Mouse (Mus musculus) intestine, embryonic 16.5 days (tissue): ENCODE measurements at regions not wholly inside any gene's neighbourhood (a gene's known extent, or its start where the extent isn't known, plus 50 kb on each side); places are given as distances from the start of the nearest gene placed in this dataset.
"Not testable (repeated sequence)": the region's sequence is repeated elsewhere in the genome, so short reads cannot be mapped to it uniquely, and the experiment has no call there.

Experiments used
- ATAC-seq: fragments of 200-750 bp; cut with Nextera tagmentation; 2 replicates; pipeline ENCODE4 v1.8.0; 2017; ENCODE audit warnings: moderate TSS enrichment, moderate library complexity
- H3K27ac ChIP-seq: fragments of 300-500 bp; sonication (generic); 2 replicates; pipeline ENCODE4 v1.5.1; 2014; ENCODE audit warnings: mild to moderate bottlenecking, low read length
- H3K27me3 ChIP-seq: fragments of 300-500 bp; sonication (generic); replicated peaks from 2 replicates; pipeline ENCODE4 v1.6.1; 2014; ENCODE audit warnings: low read length, control low read depth, mixed read lengths; ENCODE audit not compliant: control insufficient read depth, insufficient read depth
- H3K36me3 ChIP-seq: fragments of 300-500 bp; sonication (generic); 2 replicates; pipeline ENCODE4 v1.6.1; 2014; ENCODE audit warnings: low read length, control low read depth; ENCODE audit not compliant: control insufficient read depth, insufficient read depth
- H3K4me1 ChIP-seq: fragments of 300-500 bp; sonication (generic); 2 replicates; pipeline ENCODE4 v1.6.1; 2014; ENCODE audit warnings: low read length, control low read depth, mixed read lengths; ENCODE audit not compliant: control insufficient read depth, insufficient read depth
- H3K4me2 ChIP-seq: fragments of 300-500 bp; sonication (generic); 2 replicates; pipeline ENCODE4 v1.6.1; 2014; ENCODE audit warnings: low read depth, low read length, control low read depth
- H3K4me3 ChIP-seq: fragments of 300-500 bp; sonication (generic); 2 replicates; pipeline ENCODE4 v1.5.1; 2014; ENCODE audit warnings: mild to moderate bottlenecking, low read length
- H3K9ac ChIP-seq: fragments of 300-500 bp; sonication (generic); 2 replicates; pipeline ENCODE4 v1.6.1; 2014; ENCODE audit warnings: low read depth, low read length
- H3K9me3 ChIP-seq: fragments of 300-500 bp; sonication (generic); 2 replicates; pipeline ENCODE4 v1.6.1; 2016; ENCODE audit warnings: low read length, control low read depth; ENCODE audit not compliant: control insufficient read depth
- WGBS: fragments of 180-500 bp; shearing (Covaris S2); extraction: QIAGEN DNeasy Blood & Tissue Kit; methylation state at CpG from one replicate; pipeline ENCODE4 v1.1.7; 2014; 5-methylcytosine and 5-hydroxymethylcytosine counted together

DNA sequence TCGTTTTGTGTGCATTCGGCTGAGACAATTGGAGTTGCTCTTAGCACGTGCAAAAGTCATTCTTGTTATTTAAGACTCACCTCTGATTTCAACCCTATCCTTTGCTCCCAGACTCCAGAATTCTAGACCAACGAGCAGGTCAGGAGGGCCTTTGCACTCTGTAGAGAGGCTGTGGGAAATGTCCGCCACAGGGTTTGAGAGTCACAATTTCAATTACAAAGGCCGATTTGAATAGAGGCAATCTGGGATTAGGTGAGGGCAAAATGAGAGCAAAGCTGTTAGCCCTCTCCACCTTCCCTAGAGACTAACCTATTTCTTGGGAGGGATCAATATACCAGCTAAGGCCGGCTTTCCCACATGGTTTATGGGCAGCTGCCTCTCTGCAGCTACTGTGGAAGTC lies 370.9 kb downstream of the Kif2b start:
- 61% methylated on average over 7 of the region's 7 CpGs for WGBS
- no peaks in the 10 kb centered on the region for H3K27me3 ChIP-seq
- H3K9me3 ChIP-seq = no peaks in the 10 kb centered on the region
- no peak overlapping the region for H3K4me2 ChIP-seq
- H3K4me1 ChIP-seq = peaks cover 2% of the 10 kb centered on the region; the same call in 1 of the 2 replicates
- no peak overlapping the region for H3K27ac ChIP-seq
- H3K4me3 ChIP-seq = no peak overlapping the region
- H3K9ac ChIP-seq = no peak overlapping the region
- no peaks in the 10 kb centered on the region for H3K36me3 ChIP-seq
- no peak for ATAC-seq

DNA sequence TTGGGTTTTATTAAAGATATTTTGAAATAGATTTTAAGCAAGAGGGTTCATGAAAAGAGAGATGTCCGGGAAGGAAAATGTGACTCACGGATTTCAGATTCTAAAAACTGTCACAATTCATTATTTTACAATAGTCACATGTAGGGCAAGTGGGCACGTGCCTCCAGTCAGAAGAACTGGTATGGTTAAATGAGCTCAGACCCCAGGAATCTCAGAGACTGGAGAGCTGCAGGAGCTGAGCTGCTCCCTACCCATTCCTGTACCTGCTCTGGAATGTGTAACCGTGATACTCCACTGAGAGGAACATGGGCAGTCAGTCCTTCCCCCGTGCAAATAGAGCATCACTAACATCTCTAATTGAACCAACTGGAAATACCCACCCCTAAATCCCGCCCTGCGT lies 372.9 kb downstream of the Kif2b start:
- Histone ChIP-seq H3K36me3 (no peaks in the 10 kb centered on the region), H3K9ac (no peak overlapping the region), H3K9me3 (no peaks in the 10 kb centered on the region), H3K27ac (no peak overlapping the region), H3K4me2 (no peak overlapping the region), H3K4me3 (no peak overlapping the region), H3K27me3 (no peaks in the 10 kb centered on the region), H3K4me1 (peaks cover 2% of the 10 kb centered on the region; the same call in 1 of the 2 replicates)
- no peak for ATAC-seq
- WGBS = 48% methylated on average over 7 of the region's 7 CpGs

DNA sequence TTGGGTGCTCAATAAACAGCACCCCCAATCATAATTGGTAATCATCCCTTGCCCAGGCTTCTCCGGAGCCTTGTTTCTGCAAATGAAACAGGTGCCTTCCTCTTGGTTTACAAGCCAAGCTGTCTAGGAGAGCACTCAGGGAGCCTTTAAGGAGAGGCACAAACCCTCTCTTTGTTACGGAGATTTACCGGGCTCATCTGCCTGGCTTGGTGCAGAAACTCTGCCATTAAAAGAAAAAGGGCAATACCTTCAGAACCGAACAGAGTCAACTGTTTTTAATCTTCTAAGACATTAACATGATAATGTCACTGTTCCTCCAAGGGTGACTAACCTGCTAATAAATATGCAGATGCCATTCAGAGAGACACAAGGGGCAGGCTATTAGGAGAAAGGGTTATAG lies 380.5 kb downstream of the Kif2b start:
- WGBS = 27% methylated on average over 4 of the region's 4 CpGs
- Histone ChIP-seq H3K36me3 (no peaks in the 10 kb centered on the region), H3K27ac (no peak overlapping the region), H3K9ac (no peak overlapping the region), H3K9me3 (no peaks in the 10 kb centered on the region), H3K27me3 (no peaks in the 10 kb centered on the region), H3K4me2 (no peak overlapping the region), H3K4me3 (no peak overlapping the region), H3K4me1 (no peaks in the 10 kb centered on the region)
- ATAC-seq = no peak

DNA sequence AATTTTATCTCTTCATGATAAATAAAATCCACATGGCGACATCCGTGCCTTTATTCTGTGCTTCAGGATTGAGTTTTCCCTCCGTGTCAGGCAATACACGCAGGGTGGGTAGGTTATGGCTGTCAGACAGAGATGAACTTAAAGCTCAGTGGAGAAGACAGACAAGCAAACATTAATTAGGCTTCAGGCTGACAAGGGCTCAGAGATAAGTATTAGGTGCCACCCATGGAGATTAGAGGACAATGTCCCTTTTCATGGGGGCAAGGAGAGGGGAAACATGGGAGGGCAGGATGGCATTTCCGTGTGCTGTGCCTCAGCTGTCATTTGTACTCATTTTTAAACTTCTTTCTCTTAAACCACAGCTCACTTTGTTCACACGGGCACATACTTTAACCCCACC lies 381.0 kb downstream of the Kif2b start:
- Histone ChIP-seq H3K27me3 (no peaks in the 10 kb centered on the region), H3K4me2 (no peak overlapping the region), H3K36me3 (no peaks in the 10 kb centered on the region), H3K4me3 (no peak overlapping the region), H3K27ac (no peak overlapping the region), H3K9me3 (no peaks in the 10 kb centered on the region), H3K9ac (no peak overlapping the region), H3K4me1 (no peaks in the 10 kb centered on the region)
- WGBS = 37% methylated on average over 6 of the region's 6 CpGs
- ATAC-seq = no peak

DNA sequence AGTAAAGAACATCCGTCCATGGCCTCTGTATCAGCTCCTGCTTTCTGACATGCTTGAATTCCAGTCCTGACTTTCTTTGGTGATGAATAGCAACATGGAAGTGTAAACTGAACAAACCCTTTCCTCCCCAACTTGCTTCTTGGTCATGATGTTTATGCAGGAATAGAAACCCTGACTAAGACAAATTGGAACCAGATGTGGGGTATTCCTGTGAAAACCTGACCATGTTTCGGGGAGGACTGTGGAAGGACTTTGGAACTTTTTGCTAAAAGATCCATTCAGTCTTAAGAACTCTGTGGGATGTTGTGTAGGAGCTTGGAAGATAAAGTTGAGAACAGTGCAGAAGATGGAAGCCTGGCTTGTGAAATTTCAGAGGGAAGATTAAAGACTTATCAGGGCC lies 410.0 kb downstream of the Kif2b start:
- 61% methylated on average over 2 of the region's 2 CpGs for WGBS
- H3K27me3 ChIP-seq, H3K4me1 ChIP-seq, ATAC-seq, H3K9me3 ChIP-seq, H3K36me3 ChIP-seq, H3K4me3 ChIP-seq, H3K9ac ChIP-seq, H3K27ac ChIP-seq, H3K4me2 ChIP-seq: not testable (repeated sequence)

DNA sequence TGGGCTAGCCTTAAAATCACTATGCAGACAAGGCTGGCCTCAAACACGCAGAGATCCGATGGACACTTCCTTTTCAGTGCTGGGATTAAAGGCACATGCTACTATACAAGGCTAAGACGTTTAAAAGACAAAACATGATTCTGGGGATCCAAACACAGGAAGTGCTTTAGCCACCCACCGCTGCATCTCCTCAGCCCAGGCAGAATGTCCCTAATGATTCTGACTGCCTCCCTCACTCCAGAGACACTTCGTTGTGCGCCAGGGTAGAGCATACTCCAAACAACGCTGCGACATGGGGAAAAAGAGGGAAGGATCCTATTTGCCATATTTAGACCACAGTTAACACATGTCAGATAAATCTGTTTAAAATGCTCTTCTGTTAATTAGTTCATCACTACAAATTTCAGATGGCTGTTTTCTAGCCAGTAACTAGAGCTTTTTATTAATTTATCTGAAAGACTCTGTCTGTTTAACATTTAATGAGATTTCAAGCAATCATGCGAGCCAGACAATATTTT lies 443.5 kb downstream of the Kif2b start:
- Histone ChIP-seq H3K9ac (no peak overlapping the region), H3K4me1 (no peaks in the 10 kb centered on the region), H3K4me3 (no peak overlapping the region), H3K27ac (no peak overlapping the region), H3K36me3 (no peaks in the 10 kb centered on the region), H3K4me2 (no peak overlapping the region), H3K27me3 (no peaks in the 10 kb centered on the region), H3K9me3 (no peaks in the 10 kb centered on the region)
- ATAC-seq = no peak
- WGBS = 54% methylated on average over 9 of the region's 9 CpGs

DNA sequence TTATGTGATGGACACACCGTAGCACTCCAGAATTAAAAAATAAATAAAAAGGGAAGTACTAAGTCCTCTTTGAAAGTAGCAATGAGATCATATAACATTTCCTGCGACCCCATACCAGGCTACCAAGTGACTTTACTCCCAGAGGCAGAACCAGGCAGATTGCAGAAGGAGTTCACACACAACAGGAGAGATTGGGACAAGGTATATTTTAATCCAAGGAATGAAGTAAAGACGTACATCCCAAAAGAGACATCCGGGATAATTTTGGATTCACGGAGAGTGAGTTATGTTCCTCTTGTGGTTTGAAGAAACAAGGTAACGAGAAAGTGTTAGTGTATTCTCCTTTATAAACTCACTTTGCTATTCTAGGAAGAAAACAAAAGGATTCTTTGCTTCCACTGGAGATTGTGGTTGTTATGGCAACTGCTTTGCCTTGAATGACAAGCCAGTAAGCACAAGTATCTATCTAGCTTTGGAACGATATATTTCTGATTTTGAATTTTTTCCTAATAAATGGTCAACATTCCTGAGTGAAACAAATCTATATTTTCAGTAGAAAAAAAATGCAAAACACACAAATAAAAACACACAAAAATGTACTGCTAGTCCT lies 444.5 kb downstream of the Kif2b start:
- Histone ChIP-seq H3K4me3 (no peak overlapping the region), H3K36me3 (no peaks in the 10 kb centered on the region), H3K9ac (no peak overlapping the region), H3K9me3 (no peaks in the 10 kb centered on the region), H3K27me3 (no peaks in the 10 kb centered on the region), H3K4me1 (no peaks in the 10 kb centered on the region), H3K4me2 (no peak overlapping the region), H3K27ac (no peak overlapping the region)
- no peak for ATAC-seq
- WGBS = 78% methylated on average over 7 of the region's 7 CpGs

DNA sequence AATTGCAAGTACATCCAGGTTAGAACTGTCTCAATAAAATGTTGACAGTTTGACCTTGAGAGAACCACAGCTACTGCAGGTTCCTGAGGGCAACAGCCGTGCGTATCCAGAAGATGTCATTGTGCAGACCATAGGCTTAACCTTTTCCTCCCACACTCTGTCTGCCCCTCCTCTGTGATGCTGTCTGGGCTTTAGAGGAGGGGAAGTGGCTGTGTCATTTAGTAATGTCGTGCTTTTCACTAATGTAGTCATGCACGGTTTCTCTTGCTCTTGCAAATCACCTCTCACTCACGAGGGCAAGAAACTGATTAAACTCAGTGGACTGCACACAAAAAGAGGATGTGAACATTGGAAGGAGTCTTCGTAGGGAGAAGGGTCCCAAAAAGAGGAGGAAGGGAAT lies 443.8 kb upstream of the Tom1l1 start:
- no peak overlapping the region for H3K27ac ChIP-seq
- H3K9ac ChIP-seq = no peak overlapping the region
- H3K4me2 ChIP-seq = no peak overlapping the region
- H3K36me3 ChIP-seq = no peaks in the 10 kb centered on the region
- H3K27me3 ChIP-seq = no peaks in the 10 kb centered on the region
- ATAC-seq = no peak
- H3K4me1 ChIP-seq = no peaks in the 10 kb centered on the region
- no peak overlapping the region for H3K4me3 ChIP-seq
- WGBS = 54% methylated on average over 6 of the region's 6 CpGs
- H3K9me3 ChIP-seq = no peaks in the 10 kb centered on the region

DNA sequence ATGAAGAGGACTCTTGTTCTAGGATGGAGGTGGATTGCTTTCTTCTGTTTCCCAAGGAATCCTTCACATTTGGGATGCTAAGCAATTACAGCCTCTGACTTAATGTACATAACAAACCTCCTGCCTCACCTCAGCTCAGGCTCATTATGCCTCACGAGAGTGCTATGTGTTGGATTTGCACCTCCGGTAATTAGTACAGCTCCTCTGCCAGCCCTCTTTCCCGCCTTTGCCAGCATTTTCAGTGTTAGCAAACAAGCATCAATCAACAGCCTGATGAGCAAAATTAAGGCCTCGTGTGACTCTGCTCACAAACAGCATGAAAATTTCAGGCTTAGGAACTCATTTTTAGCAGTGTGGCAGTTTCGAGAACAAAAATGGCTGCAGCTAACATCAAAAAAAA lies 410.0 kb upstream of the Tom1l1 start:
- Histone ChIP-seq H3K27me3 (no peaks in the 10 kb centered on the region), H3K36me3 (no peaks in the 10 kb centered on the region), H3K27ac (no peak overlapping the region), H3K9ac (no peak overlapping the region), H3K9me3 (no peaks in the 10 kb centered on the region), H3K4me1 (no peaks in the 10 kb centered on the region), H3K4me3 (no peak overlapping the region), H3K4me2 (no peak overlapping the region)
- no peak for ATAC-seq
- 58% methylated on average over 5 of the region's 5 CpGs for WGBS

DNA sequence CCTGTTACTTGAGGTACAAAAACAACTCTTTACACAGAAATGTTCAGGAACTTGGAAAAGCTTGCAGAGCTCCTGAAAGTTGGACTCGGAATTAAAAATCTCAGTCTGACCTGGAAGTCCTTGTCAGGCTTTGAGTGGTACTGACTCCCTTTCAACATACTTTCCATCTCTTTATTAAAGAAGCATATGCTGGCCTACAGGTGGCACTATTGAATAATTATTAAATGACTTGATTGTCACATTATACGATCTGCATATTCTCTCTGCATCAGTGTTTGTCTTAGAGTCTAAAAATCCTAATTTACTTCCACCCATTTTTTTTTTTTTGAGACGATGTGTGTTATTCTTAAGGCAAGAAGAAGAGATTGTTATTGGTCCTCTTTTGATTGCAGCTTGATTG lies 409.4 kb upstream of the Tom1l1 start:
- H3K9ac ChIP-seq = no peak overlapping the region
- no peak overlapping the region for H3K27ac ChIP-seq
- no peak for ATAC-seq
- no peak overlapping the region for H3K4me3 ChIP-seq
- H3K27me3 ChIP-seq = no peaks in the 10 kb centered on the region
- WGBS = 51% methylated on average over 3 of the region's 3 CpGs
- H3K4me1 ChIP-seq = no peaks in the 10 kb centered on the region
- no peak overlapping the region for H3K4me2 ChIP-seq
- no peaks in the 10 kb centered on the region for H3K9me3 ChIP-seq
- no peaks in the 10 kb centered on the region for H3K36me3 ChIP-seq
